Mouse (Mus musculus) CH12.LX (cell line): ENCODE results near the gene Cib2. TPM values are rescaled to one million over a fixed set of nuclear protein-coding genes. Genes with fewer than 3 reads are reported as not detected.

Experiments
- DNase-seq: peaks from one replicate; pipeline ENCODE4 v3.0.0-alpha.2; 2013; ENCODE audit errors: extremely low read depth
- H3K27ac ChIP-seq: 2 replicates; pipeline ENCODE4 v1.5.1; 2012; ENCODE audit warnings: low read depth, mild to moderate bottlenecking, control low read depth, moderate library complexity; ENCODE audit not compliant: insufficient read depth
- H3K27me3 ChIP-seq: replicated peaks from 2 replicates; pipeline ENCODE3; 2012; ENCODE audit warnings: inconsistent platforms
- H3K36me3 ChIP-seq, 2 experiments: replicated peaks in 1 of 2; 2 replicates each; pipeline versions ENCODE3 to v1.6.1; 2012; ENCODE audit warnings: inconsistent platforms in 1 of 2, low read length in 1 of 2, mild to moderate bottlenecking in 1 of 2, mixed read lengths in 1 of 2, moderate library complexity in 1 of 2; ENCODE audit not compliant: control insufficient read depth in 1 of 2, insufficient read depth in 1 of 2
- H3K4me1 ChIP-seq, 2 experiments: 2 replicates each; pipeline ENCODE4 v1.6.1; 2012; ENCODE audit warnings: inconsistent platforms in 1 of 2, moderate library complexity in 1 of 2; ENCODE audit not compliant: insufficient read depth in 2 of 2, control insufficient read depth in 1 of 2
- H3K4me2 ChIP-seq: 2 replicates; pipeline ENCODE4 v1.6.1; 2012; ENCODE audit warnings: low read depth, mild to moderate bottlenecking, control low read depth; ENCODE audit not compliant: poor library complexity, insufficient read depth, severe bottlenecking
- H3K4me3 ChIP-seq, 3 experiments: fragments of 150-350 bp in 1 of 3; sonication (generic) in 1 of 3; replicated peaks in 1 of 3; 2 replicates each; pipeline versions ENCODE3 to v1.5.1; 2011 to 2012; ENCODE audit warnings: low read depth in 2 of 3, low read length in 2 of 3, mild to moderate bottlenecking in 2 of 3, moderate library complexity in 2 of 3, control low read depth in 1 of 3, improper control_type of control experiment in 1 of 3, inconsistent platforms in 1 of 3, mixed read lengths in 1 of 3; ENCODE audit not compliant: poor library complexity in 1 of 3
- H3K79me2 ChIP-seq: replicated peaks from 2 replicates; pipeline ENCODE4 v1.6.1; 2012; ENCODE audit warnings: mild to moderate bottlenecking, moderate library complexity; ENCODE audit not compliant: control insufficient read depth, poor library complexity, insufficient read depth, severe bottlenecking; ENCODE audit errors: extremely low read depth
- H3K9ac ChIP-seq: 2 replicates; pipeline ENCODE4 v1.6.1; 2012; ENCODE audit warnings: low read depth, mild to moderate bottlenecking, control low read depth, moderate library complexity; ENCODE audit not compliant: insufficient read depth
- H3K9me3 ChIP-seq: replicated peaks from 2 replicates; pipeline ENCODE3; 2012; ENCODE audit warnings: low read length, inconsistent platforms, mixed read lengths
- BHLHE40 ChIP-seq: IDR thresholded peaks from 2 replicates; pipeline ENCODE4 v1.6.1; 2011; ENCODE audit warnings: mild to moderate bottlenecking, low read depth, low read length, improper control_type of control experiment
- CHD2 ChIP-seq: IDR thresholded peaks from 2 replicates; pipeline ENCODE4 v1.6.1; 2011; ENCODE audit warnings: low read length, improper control_type of control experiment
- CTCF ChIP-seq, 2 experiments: IDR thresholded peaks in 1 of 2; conservative IDR thresholded peaks in 1 of 2; 2 replicates each; pipeline ENCODE4 v1.5.1; 2011 to 2012; ENCODE audit warnings: low read depth in 2 of 2, low read length in 2 of 2, improper control_type of control experiment in 1 of 2, inconsistent platforms in 1 of 2, mild to moderate bottlenecking in 1 of 2, moderate library complexity in 1 of 2
- E2F4 ChIP-seq: IDR thresholded peaks from 2 replicates; pipeline ENCODE4 v1.6.1; 2011; ENCODE audit warnings: low read depth, low read length, improper control_type of control experiment; ENCODE audit not compliant: insufficient replicate concordance
- ELF1 ChIP-seq: IDR thresholded peaks from 2 replicates; pipeline ENCODE4 v1.6.1; 2014; ENCODE audit warnings: low read depth, mild to moderate bottlenecking, inconsistent platforms, low read length, improper control_type of control experiment
- EP300 ChIP-seq: IDR thresholded peaks from 2 replicates; pipeline ENCODE4 v1.6.1; 2011; ENCODE audit warnings: low read length, improper control_type of control experiment
- ETS1 ChIP-seq: conservative IDR thresholded peaks from 2 replicates; pipeline ENCODE4 v1.6.1; 2012; ENCODE audit warnings: low read depth, mild to moderate bottlenecking, inconsistent platforms, low read length, improper control_type of control experiment, moderate library complexity
- GABPA ChIP-seq: IDR thresholded peaks from 2 replicates; pipeline ENCODE4 v1.6.1; 2012; ENCODE audit warnings: low read depth, low read length, improper control_type of control experiment, inconsistent platforms; ENCODE audit not compliant: insufficient replicate concordance
- HCFC1 ChIP-seq: IDR thresholded peaks from 2 replicates; pipeline ENCODE4 v1.6.1; 2012; ENCODE audit warnings: low read depth, mild to moderate bottlenecking, inconsistent platforms, low read length, improper control_type of control experiment
- IRF4 ChIP-seq: IDR thresholded peaks from 2 replicates; pipeline ENCODE4 v1.6.1; 2014; ENCODE audit warnings: low read depth, mild to moderate bottlenecking, inconsistent platforms, low read length, improper control_type of control experiment
- JUND ChIP-seq: conservative IDR thresholded peaks from 2 replicates; pipeline ENCODE4 v1.6.1; 2011; ENCODE audit warnings: low read depth, low read length, improper control_type of control experiment
- KAT2A ChIP-seq: IDR thresholded peaks from 2 replicates; pipeline ENCODE4 v1.6.1; 2012; ENCODE audit warnings: low read length, improper control_type of control experiment, inconsistent platforms; ENCODE audit not compliant: insufficient replicate concordance
- MAX ChIP-seq: IDR thresholded peaks from 2 replicates; pipeline ENCODE4 v1.6.1; 2011; ENCODE audit warnings: low read length, improper control_type of control experiment
- MEF2A ChIP-seq: IDR thresholded peaks from 2 replicates; pipeline ENCODE4 v1.6.1; 2014; ENCODE audit warnings: low read depth, mild to moderate bottlenecking, inconsistent platforms, low read length, improper control_type of control experiment, borderline replicate concordance
- MXI1 ChIP-seq: IDR thresholded peaks from 2 replicates; pipeline ENCODE4 v1.6.1; 2011; ENCODE audit warnings: mild to moderate bottlenecking, low read depth, low read length, improper control_type of control experiment
- NELFE ChIP-seq: IDR thresholded peaks from 2 replicates; pipeline ENCODE4 v1.6.1; 2011; ENCODE audit warnings: low read depth, low read length, improper control_type of control experiment
- PAX5 ChIP-seq: IDR thresholded peaks from 2 replicates; pipeline ENCODE4 v1.6.1; 2012; ENCODE audit warnings: low read length, inconsistent platforms, mixed read lengths
- POLR2A ChIP-seq: IDR thresholded peaks from 2 replicates; pipeline ENCODE4 v1.6.1; 2011; ENCODE audit warnings: low read depth, mild to moderate bottlenecking, improper control_type of control experiment, low read length
- RAD21 ChIP-seq: IDR thresholded peaks from 2 replicates; pipeline ENCODE4 v1.6.1; 2011; ENCODE audit warnings: low read depth, mild to moderate bottlenecking, low read length, improper control_type of control experiment, moderate library complexity
- RCOR1 ChIP-seq: conservative IDR thresholded peaks from 2 replicates; pipeline ENCODE4 v1.6.1; 2012; ENCODE audit warnings: low read depth, mild to moderate bottlenecking, inconsistent platforms, low read length, improper control_type of control experiment
- SIN3A ChIP-seq: IDR thresholded peaks from 2 replicates; pipeline ENCODE4 v1.6.1; 2012; ENCODE audit warnings: low read length, improper control_type of control experiment, inconsistent platforms
- SMC3 ChIP-seq: IDR thresholded peaks from 2 replicates; pipeline ENCODE4 v1.6.1; 2011; ENCODE audit warnings: low read depth, low read length, improper control_type of control experiment
- TBP ChIP-seq: conservative IDR thresholded peaks from 2 replicates; pipeline ENCODE4 v1.6.1; 2011; ENCODE audit warnings: low read depth, low read length, improper control_type of control experiment
- TCF12 ChIP-seq: IDR thresholded peaks from 2 replicates; pipeline ENCODE4 v1.6.1; 2014; ENCODE audit warnings: low read depth, mild to moderate bottlenecking, inconsistent platforms, low read length, improper control_type of control experiment
- UBTF ChIP-seq: IDR thresholded peaks from 2 replicates; pipeline ENCODE4 v1.6.1; 2012; ENCODE audit warnings: low read depth, mild to moderate bottlenecking, inconsistent platforms, low read length, improper control_type of control experiment, moderate library complexity
- USF1 ChIP-seq: IDR thresholded peaks from 2 replicates; pipeline ENCODE4 v1.6.1; 2014; ENCODE audit warnings: low read depth, mild to moderate bottlenecking, inconsistent platforms, low read length, improper control_type of control experiment
- USF2 ChIP-seq: conservative IDR thresholded peaks from 2 replicates; pipeline ENCODE4 v1.6.1; 2011; ENCODE audit warnings: low read depth, low read length, improper control_type of control experiment
- ZKSCAN1 ChIP-seq: IDR thresholded peaks from 2 replicates; pipeline ENCODE4 v1.6.1; 2012; ENCODE audit warnings: low read depth, inconsistent platforms, low read length, improper control_type of control experiment, borderline replicate concordance
- ZNF384 ChIP-seq: IDR thresholded peaks from 2 replicates; pipeline ENCODE4 v1.6.1; 2012; ENCODE audit warnings: low read depth, low read length, improper control_type of control experiment, inconsistent platforms
- dilution Hi-C: fragments of 300-500 bp; cut with MboI; formaldehyde crosslinking; loops from 2 replicates; pipeline ENCODE4 v1.14.3; 2020; ENCODE audit warnings: low sequenced_read_pairs; ENCODE audit not compliant: extremely low pct_unique_long_range_greater_than_20kb, extremely low pct_ligation_motif_present
- in situ Hi-C: fragments of 300-500 bp; cut with MboI; formaldehyde crosslinking; loops from 3 replicates; pipeline ENCODE4 v1.14.3; 2019; ENCODE audit warnings: low sequenced_read_pairs, low pct_ligation_motif_present, low pct_unique_long_range_greater_than_20kb, mixed read lengths
- polyA plus RNA-seq: library from polyadenylated mRNA; unstranded; fragments of >175 nt; gene quantifications from 2 replicates; pipeline ENCODE4 v1.2.1, GENCODE M21; 2012; ENCODE audit warnings: low read depth; ENCODE audit not compliant: insufficient read length
- total RNA-seq, 2 experiments: library from RNA; depleted of rRNA; stranded (reverse); fragments of 300-350 nt in 1 of 2; fragments of >200 nt in 1 of 2; gene quantifications; 2 replicates each; pipeline ENCODE4 v1.2.3; 2012 to 2014

Cib2 gene
- 2.0 and 2.1 TPM in 2 replicates for total RNA-seq (2012; rRNA removed)
- 3.3 and 3.4 TPM in 2 replicates for total RNA-seq (2014; rRNA removed)
- 2.3 and 3.5 TPM in 2 replicates for polyA plus RNA-seq

GRCm38 (mm10) chr9:54559771-54560471, at the start of gene Cib2:
TSS of gene Cib2 (minus strand) at chr9:54560218.
- no peaks in the 10 kb centered on the region for H3K27me3 ChIP-seq
- H3K79me2 ChIP-seq: no peaks in the 10 kb centered on the region
- H3K9me3 ChIP-seq: peaks cover 12% of the 10 kb centered on the region
- dilution Hi-C loops (no loop called here), in situ Hi-C loops (no loop called here)
- peaks cover 9 to 28% of the 10 kb centered on the region in 2 experiments for H3K4me1 ChIP-seq
- no peaks in the 10 kb centered on the region for H3K36me3 ChIP-seq
- TF ChIP-seq CTCF (conservative IDR thresholded peaks at IDR 0.05 in 1 of 2, IDR thresholded peaks at IDR 0.05 in 1 of 2; ENCODE audit: low read depth in 2 of 2, low read length in 2 of 2): no peak
- no peak for TF ChIP-seq EP300
- TF ChIP-seq IRF4: no peak
- no peak for TF ChIP-seq TBP
- TF ChIP-seq ELF1: no peak
- TF ChIP-seq BHLHE40: no peak
- no peak for TF ChIP-seq SMC3
- TF ChIP-seq PAX5: no peak
- no peak for TF ChIP-seq E2F4
- no peak for TF ChIP-seq SIN3A
- TF ChIP-seq GABPA: no peak
- TF ChIP-seq MAX: no peak
- no peak for TF ChIP-seq ZNF384
- no peak for TF ChIP-seq ZKSCAN1
- TF ChIP-seq RCOR1: no peak
- no peak within 1 kb of the TSS for H3K4me2 ChIP-seq
- no peak for DNase-seq
- no peak within 1 kb of the TSS for H3K27ac ChIP-seq
- no peak within 1 kb of the TSS for H3K9ac ChIP-seq
- no peak within 1 kb of the TSS for H3K4me3 ChIP-seq

GRCm38 (mm10) chr9:54604886-54605285, 44.9 kb upstream of the Cib2 start:
- dilution Hi-C loops: no loop called here
- Histone ChIP-seq H3K4me3 (no peak overlapping the region), H3K27ac (peak overlapping the region; percentile 50), H3K4me2 (no peak overlapping the region), H3K9me3 (no peaks in the 10 kb centered on the region), H3K4me1 (peaks cover 15 to 56% of the 10 kb centered on the region in 2 experiments), H3K9ac (no peak overlapping the region), H3K27me3 (no peaks in the 10 kb centered on the region), H3K79me2 (no peaks in the 10 kb centered on the region; the same call in 1 of the 2 replicates), H3K36me3 (peaks cover 50 to 90% of the 10 kb centered on the region in 2 experiments)
- DNase-seq: peak; percentile 80
- in situ Hi-C loops: loop anchor here (5.0 to 10.0 kb wide), 3 partner anchors 53 to 160 kb away; no protein-coding TSS in a partner anchor
- no peak for TF ChIP-seq MAX
- TF ChIP-seq SMC3: peak; percentile 79
- TF ChIP-seq MEF2A: no peak
- TF ChIP-seq RCOR1: no peak
- TF ChIP-seq USF2: no peak
- no peak for TF ChIP-seq SIN3A
- no peak for TF ChIP-seq CHD2
- TF ChIP-seq HCFC1: no peak
- TF ChIP-seq ETS1: no peak
- TF ChIP-seq POLR2A: no peak
- no peak for TF ChIP-seq KAT2A
- 0 out of 2 replicates have a peak, but pooled peaks have one; percentile 35 for TF ChIP-seq TCF12
- TF ChIP-seq CTCF (conservative IDR thresholded peaks at IDR 0.05 in 1 of 2, IDR thresholded peaks at IDR 0.05 in 1 of 2; ENCODE audit: low read depth in 2 of 2, low read length in 2 of 2): peak; percentile 31 to 83
- TF ChIP-seq ZNF384: no peak
- TF ChIP-seq JUND: no peak
- TF ChIP-seq GABPA: no peak
- TF ChIP-seq EP300: no peak
- no peak for TF ChIP-seq TBP
- peak; percentile 75 for TF ChIP-seq RAD21
- TF ChIP-seq BHLHE40: peak; percentile 47; the same call in 1 of the 2 replicates
- TF ChIP-seq MXI1: no peak
- TF ChIP-seq USF1: no peak
- no peak for TF ChIP-seq ELF1
- TF ChIP-seq NELFE: 0 out of 2 replicates have a peak, but pooled peaks have one; percentile 23
- no peak for TF ChIP-seq ZKSCAN1
- no peak for TF ChIP-seq E2F4
- no peak for TF ChIP-seq UBTF
